Mouse (Mus musculus) right cerebral cortex, postnatal 25 days (tissue): ENCODE results near the gene Traf7.

Source experiments
- DNase-seq: peaks from one replicate; pipeline ENCODE4 v3.0.0; 2022

Gene Traf7

DNA sequence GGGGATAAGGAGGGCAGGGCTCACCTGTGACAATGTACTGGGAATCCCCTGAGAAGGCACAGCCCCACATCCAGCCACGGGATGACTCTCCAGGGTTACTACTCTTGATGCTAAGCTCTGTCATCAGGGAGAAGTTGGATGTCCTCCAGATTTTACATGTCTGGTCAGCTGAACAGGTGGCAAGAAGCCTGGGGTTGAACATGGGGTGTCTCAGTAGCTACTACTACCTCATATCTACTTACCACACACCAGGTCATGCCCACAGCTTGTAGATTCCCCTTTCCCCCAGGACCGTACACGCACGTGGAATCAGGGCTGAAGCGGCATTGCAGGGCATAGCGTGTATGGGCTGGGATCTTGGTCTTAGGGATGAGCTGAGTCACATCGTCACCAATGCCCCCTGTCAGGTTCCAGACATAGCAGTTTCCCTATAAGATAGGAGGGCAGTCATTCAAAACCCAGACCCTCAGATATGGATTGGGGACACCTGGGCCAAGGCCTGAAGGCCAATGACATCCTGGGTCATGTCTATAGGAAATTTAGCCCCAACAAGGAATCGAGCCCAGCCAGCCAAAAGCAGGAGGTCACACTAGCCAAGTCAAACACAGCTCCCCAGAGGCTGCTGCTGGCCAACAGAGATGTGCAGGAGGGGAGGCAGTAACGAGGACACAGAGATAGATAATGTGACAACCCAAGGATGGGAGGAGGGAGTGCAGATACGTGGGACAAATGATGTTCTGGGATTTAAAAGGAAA, 51.5 kb downstream of the Traf7 start:
- no peak for DNase-seq

GRCm38 (mm10) chr17:24475586-24475985, 52.2 kb downstream of the Traf7 start:
- DNase-seq, result no peak

DNA sequence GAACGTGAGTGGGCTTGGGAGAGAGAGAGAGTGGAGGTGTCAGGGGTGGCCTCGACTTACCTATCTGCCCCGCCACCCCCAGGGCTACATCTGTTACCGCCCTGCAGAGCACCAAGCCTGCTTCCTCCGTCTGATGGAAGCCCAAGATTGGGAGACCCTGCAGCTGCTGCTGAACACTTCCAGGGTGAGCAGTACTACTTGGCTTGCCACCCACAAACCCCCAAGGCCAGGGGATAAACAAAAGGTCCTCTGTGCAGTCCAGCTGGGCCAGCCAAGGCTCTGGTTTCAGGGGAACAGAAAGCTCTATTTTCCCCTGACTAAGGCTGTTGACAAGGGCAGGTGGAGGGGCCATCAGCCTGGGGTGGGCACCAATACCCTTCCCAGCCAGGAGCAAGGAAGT, 53.2 kb downstream of the Traf7 start:
- no peak for DNase-seq

DNA sequence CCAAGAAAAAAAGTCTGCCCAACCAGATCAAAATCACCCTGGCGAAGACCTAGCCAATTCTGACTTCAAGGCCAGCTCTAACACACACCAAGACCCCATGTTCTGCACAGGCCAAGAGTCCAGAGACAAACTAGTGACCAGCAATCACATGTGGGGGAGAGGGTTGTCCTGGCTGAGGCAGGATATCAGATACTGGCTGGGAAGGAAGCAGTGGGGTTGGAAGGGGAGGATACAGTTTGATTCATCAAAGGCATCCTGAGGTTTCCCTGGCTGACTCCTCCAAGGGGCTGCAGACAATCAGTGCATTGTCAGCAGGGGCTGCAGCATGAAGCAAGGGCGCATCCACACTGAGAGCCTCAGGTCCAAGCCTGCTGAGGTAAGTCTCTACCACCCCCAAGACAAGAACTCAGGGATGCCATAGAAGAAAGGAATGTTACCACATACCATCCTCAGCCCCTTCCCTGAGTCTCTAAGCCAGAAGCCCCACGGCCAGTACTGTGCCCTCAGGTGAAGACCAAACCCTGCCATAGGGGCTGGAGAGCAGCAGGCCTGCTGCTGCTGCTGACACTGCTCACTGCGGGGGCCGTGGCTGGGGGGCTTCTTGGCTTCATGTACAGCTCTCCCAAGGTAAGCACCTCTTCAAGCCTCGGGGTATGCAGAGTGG, 54.0 kb downstream of the Traf7 start, which contains the start of gene Bricd5:
TSS of gene Bricd5 (plus strand) at position 273 of the 664 bp plus-strand sequence.
- DNase-seq, result no peak

DNA sequence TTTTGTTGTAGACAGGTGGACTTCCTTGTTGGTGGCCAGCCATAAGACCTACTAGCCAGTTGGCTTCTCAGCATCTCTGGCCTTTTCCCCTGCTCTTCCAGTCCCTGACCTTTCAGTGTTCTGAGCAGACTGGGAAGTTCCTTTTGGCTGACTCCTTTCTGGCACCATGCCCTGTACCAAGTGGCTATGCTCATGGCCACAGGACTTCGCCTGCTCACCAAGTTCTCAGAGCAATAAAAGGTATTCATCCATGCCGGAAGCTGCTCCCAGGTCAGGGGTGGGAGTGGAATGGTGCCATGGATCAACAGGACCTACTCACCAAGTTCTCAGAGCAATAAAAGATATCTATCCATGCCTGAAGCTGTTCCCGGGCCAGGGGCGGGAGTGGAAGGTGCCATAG, 55.2 kb downstream of the Traf7 start:
- DNase-seq, result no peak

GRCm38 (mm10) chr17:24470701-24471527, 56.8 kb downstream of the Traf7 start:
- DNase-seq, result no peak

DNA sequence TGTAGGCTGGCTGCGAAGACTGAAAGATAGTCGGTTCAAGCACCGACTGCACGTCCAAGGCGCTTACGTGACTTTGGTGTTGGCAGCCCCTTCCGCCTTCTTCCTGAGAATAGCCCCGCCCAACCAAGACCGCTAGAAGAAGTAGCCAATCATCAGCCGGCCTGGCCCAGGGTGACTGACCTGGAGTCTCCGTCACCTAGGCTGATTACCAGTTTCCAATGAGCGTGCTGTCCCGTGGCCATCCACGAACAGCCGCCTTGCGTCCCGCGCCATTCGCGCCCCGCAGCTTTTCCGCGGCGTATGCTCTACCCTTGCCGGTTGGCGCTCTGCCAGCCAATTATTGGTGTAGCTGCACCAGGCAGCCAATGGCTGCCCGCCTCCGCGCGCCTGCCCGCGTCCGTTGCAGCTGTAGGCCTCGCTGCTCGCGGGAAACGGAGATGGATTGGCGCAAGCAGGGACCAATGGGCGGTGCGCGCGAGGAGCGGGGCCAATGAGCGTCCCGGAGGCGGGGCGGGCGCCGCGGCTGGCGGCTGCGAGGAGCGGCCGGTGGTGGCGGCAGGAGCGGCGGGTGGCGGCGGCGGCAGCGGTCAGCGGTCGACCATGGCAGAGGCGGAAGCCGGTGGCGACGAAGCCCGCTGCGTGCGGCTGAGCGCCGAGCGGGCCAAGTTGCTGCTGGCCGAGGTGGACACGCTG, 57.7 kb downstream of the Traf7 start, which contains the start of the genes E4f1 and Pgp:
TSS of gene E4f1 (minus strand) at position 404 of the 693 bp plus-strand sequence.
TSS of gene Pgp (plus strand) at position 483 of the 693 bp plus-strand sequence.
- peak; percentile 99 for DNase-seq

DNA sequence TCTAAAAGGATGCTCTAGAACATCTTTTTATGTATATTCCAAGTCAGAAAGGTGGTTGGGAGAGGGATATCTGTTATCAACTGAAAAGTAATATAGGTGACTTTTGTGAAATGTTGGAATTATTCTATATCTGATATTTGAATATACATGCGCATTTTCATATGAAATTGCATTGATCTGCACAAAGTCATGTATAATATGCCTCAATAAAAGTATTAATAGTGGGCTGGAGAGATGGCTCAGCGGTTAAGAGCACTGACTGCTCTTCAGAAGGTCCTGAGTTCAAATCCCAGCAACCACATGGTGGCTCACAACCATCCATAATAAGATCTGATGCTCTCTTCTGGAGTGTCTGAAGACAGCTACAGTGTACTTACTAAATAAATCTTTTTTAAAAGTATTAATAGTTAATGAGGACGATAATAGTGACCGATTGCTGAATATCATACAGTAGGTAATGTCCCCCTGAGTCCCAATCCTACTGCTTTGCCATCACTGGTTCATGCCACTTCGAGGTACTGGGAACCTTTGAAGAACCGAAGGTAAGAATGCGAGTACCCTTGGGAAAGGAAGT, 58.3 kb downstream of the Traf7 start:
- no peak for DNase-seq

DNA sequence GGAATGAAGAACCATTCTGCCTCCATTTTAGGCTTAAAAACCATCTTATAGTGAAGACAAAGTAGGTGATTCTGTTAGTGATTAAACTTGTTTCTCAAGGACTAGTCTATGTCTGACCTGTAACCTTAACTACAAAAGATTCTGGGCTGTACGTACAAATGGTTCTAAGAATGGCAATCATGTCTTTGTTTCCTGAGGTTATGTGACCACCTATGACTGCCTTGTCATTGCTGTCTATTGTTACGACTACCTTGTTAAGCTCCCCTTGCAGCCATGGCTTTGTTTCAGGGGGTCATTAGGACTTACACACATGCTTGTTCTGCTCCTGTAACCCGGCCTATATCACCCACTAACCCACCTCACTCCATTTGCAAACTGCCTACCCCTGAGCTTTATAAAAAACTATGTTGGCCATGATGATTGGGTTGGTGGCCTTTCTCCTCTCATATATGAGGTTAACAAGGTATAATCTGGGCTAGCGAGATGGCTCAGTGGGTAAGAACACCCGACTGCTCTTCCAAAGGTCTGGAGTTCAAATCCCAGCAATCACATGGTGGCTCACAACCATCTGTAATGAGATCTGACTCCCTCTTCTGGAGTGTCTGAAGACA, 59.0 kb downstream of the Traf7 start:
- DNase-seq, result no peak

GRCm38 (mm10) chr17:24463374-24464133, 64.2 kb downstream of the Traf7 start:
- DNase-seq, result no peak

- DNase-seq, result no peak
Measured at GRCm38 (mm10) chr17:24462932-24463331, 64.8 kb downstream of the Traf7 start.

- DNase-seq, result no peak
Measured at GRCm38 (mm10) chr17:24461580-24461979, 66.2 kb downstream of the Traf7 start.
